Mouse (Mus musculus) urinary bladder, adult 2 months (tissue): ENCODE data around the gene Scgb1c1. TPM values are rescaled to one million over a fixed set of nuclear protein-coding genes. Genes with fewer than 3 reads are reported as not detected.
A peak's percentile ranks its signal among the peaks of the same experiment; 100 is the strongest.

Source experiments
- DNase-seq: peaks from one replicate; pipeline ENCODE4 v3.0.0; 2022; ENCODE audit warnings: low spot score
- polyA plus RNA-seq: library from polyadenylated mRNA; depleted of rRNA; stranded (reverse); fragments of >200 nt; gene quantifications from 2 replicates; pipeline ENCODE4 v1.2.3, GENCODE M21; 2012; rRNA removed

Scgb1c1 gene
- polyA plus RNA-seq: not detected in 2 replicates

- DNase-seq: peak; percentile 77
Measured at GRCm38 (mm10) chr7:140844905-140845665, at the start of gene Scgb1c1. Gene Scgb1c1 (plus strand): TSS chr7:140845547.

GRCm38 (mm10) chr7:140797619-140798018, 47.7 kb upstream of the Scgb1c1 start:
- DNase-seq: no peak

DNA sequence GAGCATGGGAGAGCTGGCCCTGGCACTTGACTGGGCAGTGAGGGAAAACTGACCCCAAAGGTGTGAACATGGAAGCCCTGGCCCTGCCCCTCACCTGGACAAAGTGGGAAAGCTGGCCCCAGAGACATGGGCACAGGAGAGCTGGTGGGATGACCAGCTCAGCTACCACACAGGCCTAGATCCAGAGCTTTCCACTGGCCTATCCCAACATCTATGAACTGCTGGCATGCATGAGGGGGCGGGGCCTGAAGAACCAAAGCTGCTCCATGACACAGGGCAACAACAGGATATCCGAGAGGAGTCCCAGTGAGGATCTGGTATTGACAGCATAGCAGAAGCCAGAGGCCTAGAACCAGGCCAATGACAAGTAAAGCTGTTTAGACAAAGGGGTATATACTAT, 47.1 kb upstream of the Scgb1c1 start:
- DNase-seq: no peak

GRCm38 (mm10) chr7:140802629-140803028, 42.7 kb upstream of the Scgb1c1 start:
- no peak for DNase-seq

- no peak for DNase-seq
Measured at GRCm38 (mm10) chr7:140805704-140806103, 39.6 kb upstream of the Scgb1c1 start.

DNA sequence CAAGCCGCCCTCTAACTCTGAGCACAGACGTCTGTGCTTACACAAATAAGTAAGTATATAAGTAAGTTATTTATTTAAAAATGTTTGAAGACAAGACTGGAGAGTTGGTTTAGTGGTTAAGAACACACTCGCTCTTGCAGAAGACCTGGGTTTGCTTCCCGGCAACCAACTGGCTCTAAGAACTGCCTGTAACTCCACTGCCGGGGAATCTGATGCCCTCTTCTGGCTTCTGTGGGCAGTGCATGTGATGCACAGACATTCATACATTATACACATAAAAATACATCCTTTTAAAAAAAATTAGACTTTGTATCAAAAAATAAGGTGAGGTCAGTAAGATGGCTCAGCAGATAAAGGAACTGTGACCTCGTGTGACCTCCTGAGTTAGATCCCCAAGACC, 34.9 kb upstream of the Scgb1c1 start:
- DNase-seq: no peak

DNA sequence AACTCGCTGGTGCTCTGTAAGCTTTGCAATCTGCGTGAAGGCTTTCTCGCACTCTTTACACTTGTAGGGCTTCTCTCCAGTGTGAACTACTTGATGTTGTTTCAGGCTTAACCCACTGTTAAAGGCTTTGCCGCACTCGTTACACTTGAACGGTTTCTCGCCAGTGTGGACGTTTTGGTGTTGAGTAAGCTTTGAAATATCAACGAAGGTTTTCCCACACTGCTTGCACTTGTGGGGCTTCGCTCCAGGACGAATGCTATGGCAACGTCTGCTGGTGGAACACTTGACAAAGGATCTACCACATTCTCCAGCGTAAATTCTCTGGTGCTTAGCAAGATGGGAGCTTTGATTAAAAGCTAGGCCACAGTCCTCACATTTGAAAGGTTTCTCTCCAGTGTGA, 33.6 kb upstream of the Scgb1c1 start:
- no peak for DNase-seq

GRCm38 (mm10) chr7:140812850-140813249, 32.5 kb upstream of the Scgb1c1 start:
- no peak for DNase-seq

DNA sequence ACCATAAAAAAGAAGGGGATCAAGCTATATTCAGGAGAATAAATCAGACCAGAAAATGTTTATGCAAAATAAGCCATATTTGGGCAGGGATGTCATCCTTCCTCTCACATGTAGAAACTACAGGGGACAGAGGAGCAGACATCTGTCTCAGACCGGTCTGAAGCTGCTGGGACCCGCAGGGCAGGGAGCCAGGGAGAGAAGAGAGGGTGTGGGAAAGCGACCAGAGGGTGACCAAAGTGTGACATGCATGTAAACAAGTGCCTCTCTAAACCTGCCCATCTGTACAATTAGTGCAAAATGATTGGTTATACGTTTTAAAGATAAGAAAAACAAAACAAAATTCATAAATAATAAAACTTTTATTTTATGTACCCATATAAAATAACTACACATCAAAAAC, 25.2 kb upstream of the Scgb1c1 start:
- no peak for DNase-seq

GRCm38 (mm10) chr7:140821305-140821652, 24.1 kb upstream of the Scgb1c1 start:
- no peak for DNase-seq

DNA sequence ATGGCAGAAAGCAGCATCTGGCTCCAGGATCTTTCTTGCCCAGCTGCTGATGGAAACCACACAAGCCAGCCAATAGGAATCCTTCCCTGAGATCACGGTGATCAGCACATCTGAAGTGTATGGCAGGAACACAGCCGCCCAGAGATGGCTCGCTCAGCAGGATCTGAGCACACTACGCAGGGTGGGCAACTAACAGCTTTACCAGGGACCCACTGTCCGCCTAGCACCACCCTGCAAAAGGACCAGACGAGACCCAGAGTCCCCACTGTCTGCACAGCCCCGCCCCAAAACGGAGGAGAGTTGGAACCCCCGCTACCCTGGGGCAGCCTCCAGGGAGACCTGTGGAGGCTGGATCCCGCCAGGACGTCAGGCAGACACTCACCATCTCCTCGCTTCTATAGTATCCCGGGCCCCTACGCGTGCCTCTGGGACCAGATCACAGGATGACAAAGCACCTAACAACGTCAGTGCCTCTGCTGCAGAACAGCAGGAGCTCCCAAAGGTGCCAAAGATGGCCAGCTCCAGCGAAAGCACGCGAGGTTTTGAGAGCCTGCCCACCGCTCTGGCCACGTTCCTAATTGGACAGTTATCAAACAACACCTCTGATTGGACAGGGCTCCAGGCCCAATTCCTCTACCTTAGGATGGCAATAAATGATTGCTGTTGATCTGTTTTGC, 23.6 kb upstream of the Scgb1c1 start, which contains the start of gene Zfp941:
Gene Zfp941 (minus strand): TSS at position 526 of the 677 bp plus-strand sequence.
- no peak for DNase-seq

DNA sequence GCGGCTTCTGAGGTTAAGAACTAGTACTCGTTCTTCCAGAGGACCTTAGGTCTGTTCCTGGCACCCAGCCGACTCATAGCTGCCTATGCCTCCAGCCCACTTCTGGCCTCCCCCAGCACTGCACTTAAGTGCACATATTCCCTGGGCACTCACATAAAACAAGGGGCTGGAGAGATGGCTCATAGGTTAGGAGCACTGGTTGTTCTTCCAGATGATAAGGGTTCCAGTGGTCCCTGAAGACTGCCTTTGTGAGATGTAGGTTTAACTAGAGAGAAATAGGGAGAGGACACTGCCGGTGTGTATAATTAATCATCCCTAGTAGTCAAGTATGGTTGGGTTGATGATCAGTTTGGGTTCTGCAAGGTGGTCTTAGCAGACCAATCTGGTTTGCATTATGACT, 22.6 kb upstream of the Scgb1c1 start:
- no peak for DNase-seq

DNA sequence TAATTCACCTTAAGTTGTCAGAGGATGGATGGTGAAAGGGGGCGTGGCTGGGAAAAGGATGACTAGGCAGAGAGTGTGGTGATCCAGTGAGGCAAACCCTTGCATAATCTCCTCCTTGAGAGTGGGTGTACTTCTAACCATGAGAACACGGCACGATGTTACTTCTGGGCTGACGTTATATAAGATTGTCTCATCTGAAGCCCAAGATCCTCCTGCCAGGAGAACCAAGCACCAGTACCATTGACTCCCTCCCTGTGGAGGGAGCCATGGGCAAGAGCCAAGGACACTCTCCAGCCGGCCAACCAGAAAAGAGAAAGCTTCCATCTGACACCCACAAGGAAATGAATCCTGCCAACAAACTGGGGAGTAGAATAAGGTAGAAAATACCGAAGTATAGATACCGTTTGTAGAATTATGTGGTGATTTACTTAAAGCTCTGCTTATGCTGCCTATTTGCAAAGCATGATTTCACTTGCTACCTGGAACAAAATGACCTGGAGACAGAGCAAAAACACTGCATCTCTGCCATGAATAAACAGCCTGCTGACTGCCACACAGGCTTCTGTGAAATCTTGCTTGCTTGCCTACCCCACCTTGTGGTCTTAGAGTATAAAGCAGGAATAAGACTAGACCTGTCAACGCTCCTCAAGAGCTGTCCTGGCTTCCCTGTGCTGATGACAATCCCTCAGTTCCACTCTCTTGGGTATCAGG, 17.0 kb upstream of the Scgb1c1 start:
- no peak for DNase-seq

DNA sequence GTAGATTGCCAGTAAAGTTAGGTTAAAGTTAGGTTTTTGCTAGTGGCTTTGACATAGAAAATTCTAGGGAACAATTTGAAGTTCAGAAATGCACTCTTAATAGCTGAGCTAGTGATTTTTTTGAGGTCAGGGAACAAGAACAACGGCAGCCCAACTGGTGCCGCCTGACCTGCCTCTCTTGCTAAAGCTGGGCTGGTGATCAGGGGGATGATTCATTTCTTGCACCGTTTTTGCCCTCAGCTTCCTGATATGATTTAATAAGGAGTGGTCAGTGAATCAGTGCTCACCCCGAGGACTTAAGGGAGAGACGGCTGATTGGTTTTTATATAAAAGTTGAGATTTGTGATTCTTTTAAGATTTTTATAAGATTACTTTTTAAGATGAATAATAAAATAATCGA, 13.9 kb upstream of the Scgb1c1 start:
- DNase-seq: no peak

- no peak for DNase-seq
Measured at GRCm38 (mm10) chr7:140833341-140833740, 12.0 kb upstream of the Scgb1c1 start.

- DNase-seq: peak; percentile 46
Measured at GRCm38 (mm10) chr7:140834968-140835757, 10.2 kb upstream of the Scgb1c1 start, which contains the start of gene Urah. Gene Urah (plus strand): TSS chr7:140835018.

DNA sequence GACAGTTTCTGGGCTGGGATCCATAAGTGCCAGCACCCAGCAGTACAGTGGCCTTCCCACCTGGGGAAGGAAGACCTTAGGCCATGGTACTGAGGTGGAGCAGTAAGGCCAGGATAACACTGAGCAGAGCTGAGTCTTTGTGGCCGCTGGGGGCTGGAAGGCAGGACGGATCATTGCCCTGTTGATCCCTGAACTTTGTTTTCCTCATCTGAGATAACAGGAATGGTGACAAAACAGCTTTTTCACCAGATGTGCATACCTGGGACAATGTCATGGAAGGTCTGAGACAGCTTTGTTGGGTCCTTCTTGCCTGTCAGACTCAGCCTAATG, 9.6 kb upstream of the Scgb1c1 start:
- DNase-seq: peak; percentile 15

GRCm38 (mm10) chr7:140836243-140837115, 8.9 kb upstream of the Scgb1c1 start:
- DNase-seq: peak; percentile 16

DNA sequence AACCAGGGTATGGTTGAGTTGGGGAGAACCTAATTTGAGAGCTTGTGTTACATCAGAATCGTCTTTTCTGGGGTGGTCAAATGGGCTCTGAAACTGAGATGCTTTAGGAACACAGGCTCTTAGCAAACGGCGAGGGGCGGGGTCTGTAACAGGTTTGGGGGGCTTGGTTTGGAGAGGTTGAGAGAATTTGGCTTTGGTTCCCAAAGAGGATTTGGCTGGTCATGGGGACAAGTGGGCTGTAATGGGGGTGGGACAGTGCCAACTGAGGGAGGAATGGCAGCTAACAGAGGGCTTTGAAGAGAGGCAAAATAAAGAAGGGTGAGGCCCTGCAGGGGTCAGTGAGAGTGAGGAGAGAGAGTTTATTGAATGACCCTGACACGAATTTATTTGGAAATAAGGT, 5.8 kb upstream of the Scgb1c1 start:
- DNase-seq: peak; percentile 13

GRCm38 (mm10) chr7:140840750-140841735, 4.3 kb upstream of the Scgb1c1 start:
- DNase-seq: peak; percentile 19
